Mouse (Mus musculus): ENCODE measurements at regions not wholly inside any gene's neighbourhood (a gene's known extent, or its start where the extent isn't known, plus 50 kb on each side); places are given as distances from the start of the nearest gene placed in this dataset.

GRCm38 (mm10) chr7:128884015-128884414 lies 139.3 kb downstream of the Sec23ip start:
- Histone ChIP-seq H3K27me3 (ENCODE audit: control insufficient read depth, insufficient read depth, insufficient read length) (no peaks in the 10 kb centered on the region), H3ac (ENCODE audit: control insufficient read depth, insufficient read length, low read depth) (no peak overlapping the region), H3K4me3 (ENCODE audit: insufficient read depth, poor library complexity, severe bottlenecking) (no peak overlapping the region), H3K79me2 (ENCODE audit: control insufficient read depth, insufficient read depth) (no peaks in the 10 kb centered on the region), H3K79me3 (ENCODE audit: low read depth) (no peaks in the 10 kb centered on the region), H3K36me3 (ENCODE audit: control insufficient read depth, insufficient read depth) (no peaks in the 10 kb centered on the region)
- TF ChIP-seq CEBPB (IDR thresholded peaks at IDR 0.05; ENCODE audit: low read depth): no peak
- TF ChIP-seq MAX (IDR thresholded peaks at IDR 0.05): no peak
- TF ChIP-seq MYOD1 (IDR thresholded peaks at IDR 0.05; ENCODE audit: control insufficient read depth, insufficient read length, low read depth): no peak
- TF ChIP-seq USF1 (IDR thresholded peaks at IDR 0.05; ENCODE audit: low read depth): no peak
- TF ChIP-seq FOSL1 (IDR thresholded peaks at IDR 0.05; ENCODE audit: insufficient read depth, low read length, poor library complexity, severe bottlenecking): no peak
- TF ChIP-seq MYOG (IDR thresholded peaks at IDR 0.05; ENCODE audit: control insufficient read depth, extremely low read depth, insufficient read length): no peak
- TF ChIP-seq CTCF (IDR thresholded peaks at IDR 0.05; ENCODE audit: control insufficient read depth, insufficient read depth, insufficient read length): no peak

DNA sequence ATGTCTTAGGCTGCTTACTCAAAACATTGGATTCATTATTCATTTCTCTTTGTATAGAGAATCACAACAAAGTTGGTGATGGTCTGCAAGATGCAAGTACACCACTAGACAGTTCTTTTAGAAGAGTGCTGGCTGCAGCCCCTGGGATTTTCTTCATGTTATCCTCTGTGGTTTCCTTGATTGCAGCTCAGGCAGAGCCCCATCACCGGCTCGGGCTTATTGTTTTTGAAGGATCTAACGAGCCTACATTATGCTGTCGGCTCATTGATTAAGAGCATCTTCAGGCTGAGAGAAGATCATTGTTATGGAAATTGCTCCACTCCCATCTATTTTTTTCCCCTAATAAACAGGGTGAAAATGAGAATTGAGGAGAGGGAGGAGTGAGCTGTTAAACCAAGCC lies 140.8 kb downstream of the Sec23ip start:
- Histone ChIP-seq H3K36me3 (ENCODE audit: control insufficient read depth, insufficient read depth) (no peaks in the 10 kb centered on the region), H3K27me3 (ENCODE audit: control insufficient read depth, insufficient read depth, insufficient read length) (no peaks in the 10 kb centered on the region), H3K79me3 (ENCODE audit: low read depth) (no peaks in the 10 kb centered on the region), H3ac (ENCODE audit: control insufficient read depth, insufficient read length, low read depth) (no peak overlapping the region), H3K4me3 (ENCODE audit: insufficient read depth, poor library complexity, severe bottlenecking) (no peak overlapping the region), H3K79me2 (ENCODE audit: control insufficient read depth, insufficient read depth) (no peaks in the 10 kb centered on the region)
- TF ChIP-seq FOSL1 (IDR thresholded peaks at IDR 0.05; ENCODE audit: insufficient read depth, low read length, poor library complexity, severe bottlenecking) (no peak), MAX (IDR thresholded peaks at IDR 0.05) (no peak), MYOG (IDR thresholded peaks at IDR 0.05; ENCODE audit: control insufficient read depth, extremely low read depth, insufficient read length) (no peak), CEBPB (IDR thresholded peaks at IDR 0.05; ENCODE audit: low read depth) (no peak), CTCF (IDR thresholded peaks at IDR 0.05; ENCODE audit: control insufficient read depth, insufficient read depth, insufficient read length) (no peak), USF1 (IDR thresholded peaks at IDR 0.05; ENCODE audit: low read depth) (no peak)

GRCm38 (mm10) chr7:128910134-128910533 lies 165.4 kb downstream of the Sec23ip start:
- no peaks in the 10 kb centered on the region for H3K36me3 ChIP-seq (ENCODE audit: control insufficient read depth, insufficient read depth)
- H3K27me3 ChIP-seq (ENCODE audit: control insufficient read depth, insufficient read depth, insufficient read length): no peaks in the 10 kb centered on the region
- H3K79me2 ChIP-seq (ENCODE audit: control insufficient read depth, insufficient read depth): no peaks in the 10 kb centered on the region
- no peak overlapping the region for H3K4me3 ChIP-seq (ENCODE audit: insufficient read depth, poor library complexity, severe bottlenecking)
- no peak for TF ChIP-seq MYOG (IDR thresholded peaks at IDR 0.05; ENCODE audit: control insufficient read depth, extremely low read depth, insufficient read length)
- no peak for TF ChIP-seq USF1 (IDR thresholded peaks at IDR 0.05; ENCODE audit: low read depth)
- TF ChIP-seq CTCF (IDR thresholded peaks at IDR 0.05; ENCODE audit: control insufficient read depth, insufficient read depth, insufficient read length): no peak
- no peak for TF ChIP-seq FOSL1 (IDR thresholded peaks at IDR 0.05; ENCODE audit: insufficient read depth, low read length, poor library complexity, severe bottlenecking)
- no peak for TF ChIP-seq MYOD1 (IDR thresholded peaks at IDR 0.05; ENCODE audit: control insufficient read depth, insufficient read length, low read depth)
- no peak for TF ChIP-seq MAX (IDR thresholded peaks at IDR 0.05)
- TF ChIP-seq CEBPB (IDR thresholded peaks at IDR 0.05; ENCODE audit: low read depth): no peak
- H3ac ChIP-seq (ENCODE audit: control insufficient read depth, insufficient read length, low read depth): no peak overlapping the region
- H3K79me3 ChIP-seq (ENCODE audit: low read depth): no peaks in the 10 kb centered on the region

- H3K27me3 ChIP-seq (ENCODE audit: control insufficient read depth, insufficient read depth, insufficient read length): no peaks in the 10 kb centered on the region
- no peak for TF ChIP-seq MYOD1 (IDR thresholded peaks at IDR 0.05; ENCODE audit: control insufficient read depth, insufficient read length, low read depth)
- no peak for TF ChIP-seq USF1 (IDR thresholded peaks at IDR 0.05; ENCODE audit: low read depth)
- TF ChIP-seq MYOG (IDR thresholded peaks at IDR 0.05; ENCODE audit: control insufficient read depth, extremely low read depth, insufficient read length): no peak
- TF ChIP-seq CEBPB (IDR thresholded peaks at IDR 0.05; ENCODE audit: low read depth): no peak
- no peak for TF ChIP-seq CTCF (IDR thresholded peaks at IDR 0.05; ENCODE audit: control insufficient read depth, insufficient read depth, insufficient read length)
- TF ChIP-seq MAX (IDR thresholded peaks at IDR 0.05): no peak
- TF ChIP-seq FOSL1 (IDR thresholded peaks at IDR 0.05; ENCODE audit: insufficient read depth, low read length, poor library complexity, severe bottlenecking): no peak
- no peaks in the 10 kb centered on the region for H3K36me3 ChIP-seq (ENCODE audit: control insufficient read depth, insufficient read depth)
- H3K4me3 ChIP-seq (ENCODE audit: insufficient read depth, poor library complexity, severe bottlenecking): no peak overlapping the region
- H3K79me3 ChIP-seq (ENCODE audit: low read depth): no peaks in the 10 kb centered on the region
- H3ac ChIP-seq (ENCODE audit: control insufficient read depth, insufficient read length, low read depth): no peak overlapping the region
- H3K79me2 ChIP-seq (ENCODE audit: control insufficient read depth, insufficient read depth): no peaks in the 10 kb centered on the region
Measured at GRCm38 (mm10) chr7:128937976-128938730, 193.4 kb downstream of the Sec23ip start.

DNA sequence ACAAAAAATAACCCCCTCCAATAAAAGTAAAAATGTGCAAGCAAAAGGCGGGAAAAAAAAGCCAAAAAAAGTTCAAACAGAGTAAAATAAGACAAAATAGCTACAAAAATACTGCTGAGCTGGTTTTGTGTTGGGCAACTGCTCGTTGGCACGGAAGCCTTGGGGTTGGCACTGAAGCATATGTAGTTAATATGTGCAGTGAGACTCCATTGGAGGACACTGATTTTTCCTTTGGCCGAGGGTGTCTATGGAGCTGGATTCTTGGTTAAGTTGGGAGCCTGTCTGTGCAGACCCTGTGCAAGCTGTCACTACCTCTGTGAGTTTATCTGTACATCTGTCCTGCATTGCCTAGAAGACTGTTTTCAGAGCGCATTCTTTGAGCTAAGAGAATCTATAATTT lies 215.8 kb downstream of the Sec23ip start:
- Histone ChIP-seq H3K36me3 (ENCODE audit: control insufficient read depth, insufficient read depth) (no peaks in the 10 kb centered on the region), H3ac (ENCODE audit: control insufficient read depth, insufficient read length, low read depth) (no peak overlapping the region), H3K79me2 (ENCODE audit: control insufficient read depth, insufficient read depth) (no peaks in the 10 kb centered on the region), H3K27me3 (ENCODE audit: control insufficient read depth, insufficient read depth, insufficient read length) (no peaks in the 10 kb centered on the region), H3K4me3 (ENCODE audit: insufficient read depth, poor library complexity, severe bottlenecking) (no peak overlapping the region), H3K79me3 (ENCODE audit: low read depth) (no peaks in the 10 kb centered on the region)
- TF ChIP-seq MYOG (IDR thresholded peaks at IDR 0.05; ENCODE audit: control insufficient read depth, extremely low read depth, insufficient read length): no peak
- TF ChIP-seq FOSL1 (IDR thresholded peaks at IDR 0.05; ENCODE audit: insufficient read depth, low read length, poor library complexity, severe bottlenecking): no peak
- no peak for TF ChIP-seq USF1 (IDR thresholded peaks at IDR 0.05; ENCODE audit: low read depth)
- no peak for TF ChIP-seq CTCF (IDR thresholded peaks at IDR 0.05; ENCODE audit: control insufficient read depth, insufficient read depth, insufficient read length)
- no peak for TF ChIP-seq CEBPB (IDR thresholded peaks at IDR 0.05; ENCODE audit: low read depth)
- TF ChIP-seq MYOD1 (IDR thresholded peaks at IDR 0.05; ENCODE audit: control insufficient read depth, insufficient read length, low read depth): no peak
